Mouse (Mus musculus) midbrain, postnatal 0 days (tissue): Measurements from ENCODE around the gene Rpl4. TPM values are rescaled to one million over a fixed set of nuclear protein-coding genes. Genes with fewer than 3 reads are reported as not detected.

Experiments used
- ATAC-seq: fragments of 200-750 bp; cut with Nextera tagmentation; 2 replicates; pipeline ENCODE4 v1.8.0; 2017; ENCODE audit warnings: moderate number of reproducible peaks, mild to moderate bottlenecking, moderate TSS enrichment, moderate library complexity; ENCODE audit not compliant: low FRiP score
- DNase-seq: peaks from one replicate; pipeline ENCODE4 v3.0.0-alpha.2; 2015; ENCODE audit warnings: low spot score
- H3K27ac ChIP-seq: fragments of 300-500 bp; sonication (generic); 2 replicates; pipeline ENCODE4 v1.5.1; 2014; ENCODE audit warnings: low read depth, mild to moderate bottlenecking, low read length, mixed read lengths
- H3K27me3 ChIP-seq: fragments of 300-500 bp; sonication (generic); 2 replicates; pipeline ENCODE4 v1.6.1; 2014; ENCODE audit warnings: low read length, control low read depth, mixed read lengths; ENCODE audit not compliant: insufficient read depth
- H3K36me3 ChIP-seq: fragments of 300-500 bp; sonication (generic); 2 replicates; pipeline ENCODE4 v1.6.1; 2014; ENCODE audit warnings: low read length, control low read depth, mixed read lengths; ENCODE audit not compliant: insufficient read depth
- H3K4me1 ChIP-seq: fragments of 300-500 bp; sonication (generic); 2 replicates; pipeline ENCODE4 v1.6.1; 2014; ENCODE audit warnings: mild to moderate bottlenecking, control low read depth, antibody characterized with exemption, low read length, mixed read lengths; ENCODE audit not compliant: insufficient read depth
- H3K4me2 ChIP-seq: fragments of 300-500 bp; sonication (generic); 2 replicates; pipeline ENCODE4 v1.6.1; 2014; ENCODE audit warnings: low read depth, mild to moderate bottlenecking, low read length, mixed read lengths; ENCODE audit not compliant: poor library complexity, severe bottlenecking
- H3K4me3 ChIP-seq: fragments of 300-500 bp; sonication (generic); 2 replicates; pipeline ENCODE4 v1.5.1; 2014; ENCODE audit warnings: low read depth, mild to moderate bottlenecking, low read length, moderate library complexity
- H3K9ac ChIP-seq: fragments of 300-500 bp; sonication (generic); replicated peaks from 2 replicates; pipeline ENCODE4 v1.6.1; 2014; ENCODE audit warnings: mild to moderate bottlenecking, low read length, moderate library complexity, mixed read lengths; ENCODE audit not compliant: poor library complexity, severe bottlenecking
- H3K9me3 ChIP-seq: fragments of 300-500 bp; sonication (generic); 2 replicates; pipeline ENCODE4 v1.6.1; 2016; ENCODE audit warnings: low read length, control low read depth
- CTCF ChIP-seq: IDR thresholded peaks from 2 replicates; pipeline ENCODE4 v1.5.1; 2016; ENCODE audit warnings: antibody characterized with exemption, mild to moderate bottlenecking
- WGBS: fragments of 180-500 bp; shearing (Covaris S2); extraction: QIAGEN DNeasy Blood & Tissue Kit; methylation state at CpG from one replicate; pipeline ENCODE4 v1.1.7; 2014; 5-methylcytosine and 5-hydroxymethylcytosine counted together
- polyA plus RNA-seq: library from polyadenylated mRNA; unstranded; fragments of >200 nt; fragmentation: Nextera tagmentation; extraction: Ambion mirVana; gene quantifications from 2 replicates; pipeline ENCODE4 v1.2.1, GENCODE M21; 2015
- total RNA-seq: library from RNA; depleted of rRNA; stranded (reverse); fragments of >200 nt; gene quantifications from 2 replicates; pipeline ENCODE4 v1.2.3, GENCODE M21; 2014

Rpl4 gene
- total and polyA plus RNA-seq, 2 experiments from 2014 or later = 541 to 607 TPM

DNA sequence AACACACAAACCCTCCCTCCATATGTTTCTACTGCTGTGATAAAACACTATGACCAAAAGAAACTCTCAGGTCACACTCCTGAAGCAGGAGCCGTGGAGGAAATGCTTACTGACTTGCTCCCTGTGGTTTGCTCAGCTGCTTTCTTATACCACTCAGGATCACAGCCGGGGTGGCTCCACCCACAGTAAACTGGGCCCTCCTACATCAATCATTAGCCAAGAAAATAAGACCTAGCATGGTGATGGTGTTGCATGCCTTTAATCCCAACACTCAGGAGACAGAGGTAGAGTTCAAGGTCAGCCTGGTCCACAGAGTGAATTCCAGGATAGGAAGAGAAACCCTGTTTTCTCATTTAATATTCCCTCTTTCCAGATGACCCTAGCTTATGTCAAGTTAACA is 26.7 kb downstream of the Rpl4 start:
- Histone ChIP-seq H3K4me3 (no peak overlapping the region), H3K9ac (no peak overlapping the region), H3K27ac (no peak overlapping the region), H3K9me3 (no peaks in the 10 kb centered on the region), H3K36me3 (peaks cover 3% of the 10 kb centered on the region; the same call in 1 of the 2 replicates), H3K27me3 (no peaks in the 10 kb centered on the region), H3K4me2 (no peak overlapping the region), H3K4me1 (no peaks in the 10 kb centered on the region)
- no peak for TF ChIP-seq CTCF
- WGBS = 68% methylated on average over 2 of the region's 2 CpGs
- ATAC-seq (no peak), DNase-seq (no peak)

DNA sequence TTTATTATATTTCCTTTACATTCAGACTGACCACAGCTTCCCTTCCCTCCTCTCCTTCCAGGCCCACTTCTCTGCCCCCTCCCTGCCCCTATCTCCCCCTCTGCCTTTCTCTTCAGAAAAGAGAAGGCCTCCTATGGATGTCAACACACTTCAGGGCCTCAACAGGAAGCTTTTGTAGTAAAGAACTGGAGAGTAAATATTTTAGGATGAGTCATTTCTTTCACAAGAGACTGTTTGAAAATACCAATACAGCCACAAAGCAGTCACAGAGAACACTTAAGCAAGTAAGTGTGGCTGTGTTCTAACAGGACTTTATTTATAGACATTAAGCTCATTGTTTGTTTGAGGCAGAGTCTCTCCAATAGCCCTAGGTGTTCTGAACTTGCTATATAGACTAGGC is 29.2 kb downstream of the Rpl4 start:
- H3K9me3 ChIP-seq = no peaks in the 10 kb centered on the region
- H3K9ac ChIP-seq = no peak overlapping the region
- TF ChIP-seq CTCF = no peak
- H3K27ac ChIP-seq = no peak overlapping the region
- H3K36me3 ChIP-seq = peaks cover 3% of the 10 kb centered on the region; the same call in 1 of the 2 replicates
- no peak for ATAC-seq
- no peak overlapping the region for H3K4me3 ChIP-seq
- no peak for DNase-seq
- H3K4me1 ChIP-seq = no peaks in the 10 kb centered on the region
- no peak overlapping the region for H3K4me2 ChIP-seq
- H3K27me3 ChIP-seq = no peaks in the 10 kb centered on the region

DNA sequence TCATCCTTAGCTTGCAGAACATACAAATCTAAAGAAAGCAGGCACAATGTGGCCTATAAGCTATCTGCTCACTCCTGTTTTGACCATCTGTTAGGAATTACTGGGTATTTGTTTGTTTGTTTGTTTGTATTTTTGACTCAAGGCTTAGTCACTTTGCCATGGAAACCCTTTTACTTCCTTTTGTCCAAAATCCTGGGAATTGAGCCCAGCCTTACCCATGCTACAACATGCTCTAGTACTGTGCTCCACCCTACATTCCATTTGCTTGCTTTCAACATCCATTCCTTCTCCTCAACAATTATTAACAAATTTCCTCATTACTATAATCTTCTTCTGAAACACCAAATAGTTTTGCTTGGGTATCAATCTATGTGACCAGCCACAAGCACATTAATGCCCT is 29.7 kb downstream of the Rpl4 start:
- no peak overlapping the region for H3K4me2 ChIP-seq
- no peaks in the 10 kb centered on the region for H3K27me3 ChIP-seq
- peaks cover 3% of the 10 kb centered on the region; the same call in 1 of the 2 replicates for H3K36me3 ChIP-seq
- H3K9ac ChIP-seq = no peak overlapping the region
- no peaks in the 10 kb centered on the region for H3K4me1 ChIP-seq
- no peak overlapping the region for H3K27ac ChIP-seq
- H3K9me3 ChIP-seq = no peaks in the 10 kb centered on the region
- no peak for DNase-seq
- no peak for ATAC-seq
- no peak overlapping the region for H3K4me3 ChIP-seq
- no peak for TF ChIP-seq CTCF

- Histone ChIP-seq H3K4me1 (no peaks in the 10 kb centered on the region), H3K9ac (0 out of 2 replicates have a peak overlapping the region, but pooled peaks have one; percentile 13), H3K27me3 (no peaks in the 10 kb centered on the region), H3K4me2 (no peak overlapping the region), H3K9me3 (no peaks in the 10 kb centered on the region), H3K36me3 (peaks cover 5% of the 10 kb centered on the region), H3K4me3 (no peak overlapping the region), H3K27ac (no peak overlapping the region; the same call in 1 of the 2 replicates)
- ATAC-seq = no peak
- TF ChIP-seq CTCF = no peak
- WGBS = 82% methylated on average over 3 of the region's 3 CpGs
- DNase-seq = no peak
These were observed 34.4 kb downstream of the Rpl4 start for GRCm38 (mm10) chr9:64207509-64208084.

- no peak overlapping the region for H3K9ac ChIP-seq
- no peak overlapping the region for H3K4me2 ChIP-seq
- DNase-seq (no peak), ATAC-seq (no peak)
- no peaks in the 10 kb centered on the region for H3K9me3 ChIP-seq
- H3K27ac ChIP-seq = no peak overlapping the region
- no peak overlapping the region for H3K4me3 ChIP-seq
- no peaks in the 10 kb centered on the region for H3K27me3 ChIP-seq
- H3K36me3 ChIP-seq = peaks cover 2% of the 10 kb centered on the region; the same call in 1 of the 2 replicates
- no peak for TF ChIP-seq CTCF
- WGBS = 93% methylated on average over 17 of the region's 17 CpGs
- H3K4me1 ChIP-seq = no peaks in the 10 kb centered on the region
These were observed 41.3 kb downstream of the Rpl4 start for GRCm38 (mm10) chr9:64214452-64214851.

GRCm38 (mm10) chr9:64216090-64216489 is 42.9 kb downstream of the Rpl4 start:
- H3K36me3 ChIP-seq = no peaks in the 10 kb centered on the region
- no peaks in the 10 kb centered on the region for H3K9me3 ChIP-seq
- no peak overlapping the region for H3K27ac ChIP-seq
- TF ChIP-seq CTCF = no peak
- no peak overlapping the region for H3K4me2 ChIP-seq
- 78% methylated on average over 4 of the region's 4 CpGs for WGBS
- no peak overlapping the region for H3K9ac ChIP-seq
- H3K4me3 ChIP-seq = no peak overlapping the region
- no peaks in the 10 kb centered on the region for H3K4me1 ChIP-seq
- H3K27me3 ChIP-seq = no peaks in the 10 kb centered on the region
- ATAC-seq (no peak), DNase-seq (no peak)
